Mouse (Mus musculus): ENCODE results near the gene Foxm1. TPM values are rescaled to one million over a fixed set of nuclear protein-coding genes. Genes with fewer than 3 reads are reported as not detected.

Gene Foxm1
- polyA plus RNA-seq, 1 experiment, result 38.3 TPM

DNA sequence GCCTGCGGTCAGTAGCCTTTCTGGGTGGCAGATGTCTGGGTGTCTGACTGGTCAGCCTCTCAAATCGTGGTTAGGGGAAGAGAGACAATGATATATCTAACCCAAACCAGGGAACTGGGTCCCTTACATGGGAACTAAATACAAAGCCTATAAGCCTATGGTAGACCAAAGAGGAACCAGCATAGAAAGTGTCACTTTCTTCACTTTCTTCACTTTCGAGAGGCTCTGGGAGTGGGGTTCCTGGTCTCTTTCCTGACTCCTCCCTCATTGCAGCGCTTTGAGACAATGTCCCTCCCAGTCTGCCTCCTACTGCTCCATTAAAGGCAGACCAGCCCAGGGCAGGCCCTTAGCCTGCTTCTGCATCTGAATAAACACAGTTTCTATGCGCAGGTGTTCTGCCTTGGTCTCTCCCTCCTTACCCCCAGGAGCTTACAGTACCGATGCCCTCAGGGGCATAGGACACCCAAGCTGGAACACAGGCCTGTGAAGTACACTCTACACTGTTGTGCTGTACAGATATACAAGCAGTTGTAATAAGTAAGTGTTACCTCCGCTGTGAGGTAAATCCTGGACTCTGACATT is 45.9 kb downstream of the Foxm1 start:
- no peak for TF ChIP-seq POLR2A (IDR thresholded peaks at IDR 0.05; ENCODE audit: borderline replicate concordance, extremely low read depth, insufficient read depth, insufficient read length, poor library complexity, severe bottlenecking)
- no peak for DNase-seq (ENCODE audit: low read depth)

DNA sequence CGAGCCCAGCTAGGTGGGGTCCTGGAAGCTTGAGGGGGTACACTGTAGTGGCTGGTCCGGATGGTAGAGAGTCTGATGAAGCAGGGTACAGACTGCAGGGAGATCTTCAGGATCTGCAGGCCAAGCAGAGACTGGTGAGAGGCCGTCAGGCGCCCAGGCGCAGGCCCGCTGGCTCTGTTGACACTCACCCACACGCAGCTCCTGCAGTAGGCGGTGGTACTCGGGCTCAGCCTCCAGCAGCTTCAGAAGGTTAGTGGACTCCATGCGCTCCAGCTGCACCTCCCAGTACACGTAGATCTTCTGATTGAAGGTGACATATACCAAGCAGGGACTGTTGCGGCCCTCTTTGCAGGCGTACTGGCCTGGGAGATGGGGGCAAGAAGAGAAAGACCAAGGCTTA is 47.5 kb downstream of the Foxm1 start:
- TF ChIP-seq POLR2A (IDR thresholded peaks at IDR 0.05; ENCODE audit: borderline replicate concordance, extremely low read depth, insufficient read depth, insufficient read length, poor library complexity, severe bottlenecking), result no peak
- no peak for TF ChIP-seq CTCF (IDR thresholded peaks at IDR 0.05; ENCODE audit: borderline replicate concordance, extremely low read depth, insufficient read depth, insufficient read length)
- DNase-seq (ENCODE audit: low read depth), result no peak

DNA sequence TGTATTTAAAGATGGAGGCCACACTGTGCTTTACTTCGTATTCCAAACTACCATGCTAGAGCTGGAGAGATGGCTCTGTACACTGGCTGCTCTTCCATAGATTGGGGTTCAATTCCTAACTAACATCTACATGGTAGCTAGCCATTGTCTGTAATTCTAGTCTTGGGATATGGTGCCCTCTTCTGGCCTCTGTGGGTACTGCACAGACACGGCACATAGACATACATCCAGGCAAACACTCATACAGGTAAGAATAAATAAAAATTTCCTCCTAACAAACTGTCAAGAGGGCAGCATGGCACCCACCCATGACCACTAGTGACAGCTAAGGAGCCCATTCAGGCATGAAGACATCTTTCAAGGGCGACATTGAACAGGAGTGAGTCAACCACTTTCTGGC is 48.3 kb downstream of the Foxm1 start:
- TF ChIP-seq CTCF (IDR thresholded peaks at IDR 0.05; ENCODE audit: borderline replicate concordance, extremely low read depth, insufficient read depth, insufficient read length) (peak; percentile 79; the same call in 1 of the 2 replicates), POLR2A (IDR thresholded peaks at IDR 0.05; ENCODE audit: borderline replicate concordance, extremely low read depth, insufficient read depth, insufficient read length, poor library complexity, severe bottlenecking) (no peak)
- peak; percentile 81 for DNase-seq (ENCODE audit: low read depth)

DNA sequence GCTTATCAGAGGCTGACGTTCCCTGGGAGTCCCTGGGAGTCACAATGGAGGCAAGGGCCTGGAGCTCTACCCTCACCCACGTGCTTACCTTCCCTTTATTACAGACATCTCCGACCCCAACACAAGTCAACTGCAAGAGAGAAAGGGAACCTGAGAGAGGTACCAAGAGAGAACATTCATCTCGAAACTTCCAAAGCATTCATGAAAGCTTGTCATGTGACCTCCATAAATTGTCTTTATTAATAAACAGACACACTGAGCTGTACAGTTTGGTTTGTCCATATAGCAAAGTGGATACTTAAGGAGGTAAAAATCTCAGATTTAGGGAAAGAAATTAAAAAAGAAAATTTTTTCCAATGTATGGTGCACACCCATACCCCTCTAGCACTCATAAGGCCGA is 53.4 kb downstream of the Foxm1 start:
- DNase-seq (ENCODE audit: low read depth), result no peak
- TF ChIP-seq POLR2A (IDR thresholded peaks at IDR 0.05; ENCODE audit: borderline replicate concordance, extremely low read depth, insufficient read depth, insufficient read length, poor library complexity, severe bottlenecking) (no peak), CTCF (IDR thresholded peaks at IDR 0.05; ENCODE audit: borderline replicate concordance, extremely low read depth, insufficient read depth, insufficient read length) (no peak)

DNA sequence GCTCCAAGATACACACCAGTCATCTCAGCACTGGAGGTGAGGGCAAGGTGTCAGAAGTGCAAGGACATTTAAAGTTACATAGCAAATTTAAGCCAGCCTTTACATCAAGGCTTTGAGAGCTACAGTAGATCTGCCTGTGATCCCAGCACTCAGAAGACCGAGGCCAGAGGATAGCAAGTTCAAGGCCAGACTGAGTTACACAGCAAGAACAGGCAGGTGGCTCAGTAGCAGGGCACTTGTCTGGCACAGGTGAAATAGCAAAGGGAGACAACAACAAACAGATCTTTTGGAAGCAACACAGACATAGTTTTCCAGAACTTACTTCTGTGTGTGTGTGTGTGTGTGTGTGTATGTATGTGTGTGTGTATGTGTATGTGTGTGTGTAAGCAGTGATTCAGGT is 55.3 kb downstream of the Foxm1 start:
- TF ChIP-seq POLR2A (IDR thresholded peaks at IDR 0.05; ENCODE audit: borderline replicate concordance, extremely low read depth, insufficient read depth, insufficient read length, poor library complexity, severe bottlenecking) (no peak), CTCF (IDR thresholded peaks at IDR 0.05; ENCODE audit: borderline replicate concordance, extremely low read depth, insufficient read depth, insufficient read length) (no peak)
- no peak for DNase-seq (ENCODE audit: low read depth)

DNA sequence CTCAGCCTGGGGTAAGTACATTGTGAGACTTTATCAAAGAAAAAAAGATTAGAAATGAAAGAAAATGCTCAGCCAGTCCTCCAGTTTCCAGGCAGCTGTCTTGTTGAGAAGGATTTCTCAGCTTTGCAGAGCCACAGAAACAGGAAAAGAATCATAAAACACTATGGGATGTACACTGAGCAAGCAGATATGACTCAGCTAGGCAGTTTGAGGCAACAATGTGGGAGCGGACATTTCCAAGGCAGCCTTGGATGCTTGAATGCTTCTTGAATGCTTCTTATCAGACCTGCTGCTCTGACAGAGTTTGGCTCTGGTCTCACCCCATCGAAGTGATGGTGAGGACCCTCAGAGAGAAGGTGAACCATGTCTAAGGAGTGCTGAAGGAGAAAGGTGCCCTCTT is 58.3 kb downstream of the Foxm1 start:
- no peak for DNase-seq (ENCODE audit: low read depth)
- no peak for TF ChIP-seq CTCF (IDR thresholded peaks at IDR 0.05; ENCODE audit: borderline replicate concordance, extremely low read depth, insufficient read depth, insufficient read length)
- no peak for TF ChIP-seq POLR2A (IDR thresholded peaks at IDR 0.05; ENCODE audit: borderline replicate concordance, extremely low read depth, insufficient read depth, insufficient read length, poor library complexity, severe bottlenecking)

DNA sequence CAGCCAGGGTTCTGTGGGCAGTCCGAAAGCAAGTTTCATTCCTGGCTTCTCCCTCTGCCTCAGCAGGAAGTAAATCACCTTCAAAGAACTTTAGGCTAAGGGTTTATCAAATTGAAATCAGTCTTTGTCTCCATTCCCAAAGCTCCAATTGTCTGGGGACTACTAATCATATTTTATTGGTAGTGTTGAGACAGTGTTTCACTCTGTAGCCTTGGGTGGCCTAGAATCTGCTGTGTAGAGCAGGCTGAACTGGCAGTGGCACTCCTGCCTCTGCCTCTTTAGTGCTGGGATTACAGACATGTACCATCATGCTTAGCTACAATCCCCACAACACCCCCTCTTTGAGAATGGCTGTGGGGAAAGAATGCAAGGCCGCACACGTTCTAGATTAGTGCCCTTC is 58.7 kb downstream of the Foxm1 start:
- no peak for TF ChIP-seq POLR2A (IDR thresholded peaks at IDR 0.05; ENCODE audit: borderline replicate concordance, extremely low read depth, insufficient read depth, insufficient read length, poor library complexity, severe bottlenecking)
- TF ChIP-seq CTCF (IDR thresholded peaks at IDR 0.05; ENCODE audit: borderline replicate concordance, extremely low read depth, insufficient read depth, insufficient read length), result no peak
- no peak for DNase-seq (ENCODE audit: low read depth)

DNA sequence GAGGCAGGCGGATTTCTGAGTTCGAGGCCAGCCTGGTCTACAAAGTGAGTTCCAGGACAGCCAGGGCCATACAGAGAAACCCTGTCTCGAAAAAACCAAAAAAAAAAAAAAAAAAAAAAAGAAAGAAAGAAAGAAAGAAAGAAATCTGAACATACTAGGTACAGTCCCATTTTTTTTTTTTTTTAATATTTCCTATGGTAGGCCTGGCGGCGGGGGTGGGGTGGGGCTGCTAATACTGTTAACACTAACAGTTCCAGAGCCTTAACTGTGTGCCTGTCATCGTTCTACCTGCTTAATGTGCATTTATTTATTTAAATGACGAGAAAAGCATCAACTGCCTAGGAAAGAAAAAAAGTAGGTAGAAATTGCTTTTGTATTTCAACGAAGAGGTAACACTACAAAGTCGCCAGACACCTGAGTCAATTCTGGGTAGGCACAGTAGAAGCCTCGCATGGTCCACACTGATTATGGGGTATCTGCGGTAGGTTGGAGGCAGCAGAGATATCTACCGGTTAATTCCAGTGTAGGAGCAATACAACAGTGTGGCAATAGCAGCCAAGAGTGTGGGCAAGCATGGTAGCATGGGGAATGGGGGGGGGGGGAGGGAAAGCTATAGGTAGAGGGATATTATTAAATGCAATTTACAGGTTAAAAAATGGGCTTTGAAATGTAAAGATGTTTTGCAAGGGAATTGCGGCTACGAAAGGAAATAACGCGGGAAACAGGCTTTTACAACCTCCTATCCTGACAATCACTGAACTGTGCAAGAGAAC is 60.9 kb downstream of the Foxm1 start:
- peak; percentile 49 for DNase-seq (ENCODE audit: low read depth)
- no peak for TF ChIP-seq POLR2A (IDR thresholded peaks at IDR 0.05; ENCODE audit: borderline replicate concordance, extremely low read depth, insufficient read depth, insufficient read length, poor library complexity, severe bottlenecking)
- TF ChIP-seq CTCF (IDR thresholded peaks at IDR 0.05; ENCODE audit: borderline replicate concordance, extremely low read depth, insufficient read depth, insufficient read length), result no peak

DNA sequence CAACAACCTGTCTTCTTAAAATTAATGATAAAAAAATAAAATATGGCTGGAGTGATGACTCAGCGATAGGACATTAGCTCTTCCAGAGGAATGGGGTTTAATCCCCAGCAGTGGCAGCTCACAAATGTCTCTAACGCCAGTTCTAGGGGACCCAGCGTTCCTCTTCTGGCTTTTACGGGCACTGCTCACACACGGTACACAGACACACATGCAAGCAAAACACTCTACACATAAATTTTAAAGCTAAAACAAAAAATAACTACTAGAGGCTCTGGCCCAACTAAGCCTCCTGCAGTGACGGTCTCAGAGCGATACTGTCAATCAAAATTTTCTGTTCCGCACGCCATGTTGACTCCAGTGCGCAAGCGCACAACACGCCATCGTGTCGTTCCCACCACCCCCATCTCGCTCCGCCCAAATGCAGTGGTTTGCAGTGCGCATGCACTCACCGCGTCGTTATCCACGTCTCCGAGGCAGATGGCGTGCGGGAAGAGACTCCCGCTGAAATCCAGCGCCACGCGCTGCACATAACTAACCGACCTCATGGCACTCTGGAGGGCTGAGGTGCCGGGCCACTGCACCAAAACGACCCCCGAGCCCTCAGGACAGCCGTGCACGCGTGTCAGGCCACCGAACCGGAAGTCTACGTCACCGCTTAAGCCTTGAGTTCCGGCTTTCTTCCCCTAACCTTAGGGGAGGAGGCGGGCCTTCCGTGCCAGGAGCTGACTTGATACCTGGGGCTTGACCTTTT is 61.7 kb downstream of the Foxm1 start, which contains the start of gene Itfg2:
Gene Itfg2 (minus strand): TSS at position 663 of the 751 bp plus-strand sequence.
- peak; percentile 98 for DNase-seq (ENCODE audit: low read depth)
- no peak for TF ChIP-seq CTCF (IDR thresholded peaks at IDR 0.05; ENCODE audit: borderline replicate concordance, extremely low read depth, insufficient read depth, insufficient read length)
- peak; percentile 39; the same call in 1 of the 2 replicates for TF ChIP-seq POLR2A (IDR thresholded peaks at IDR 0.05; ENCODE audit: borderline replicate concordance, extremely low read depth, insufficient read depth, insufficient read length, poor library complexity, severe bottlenecking)

DNA sequence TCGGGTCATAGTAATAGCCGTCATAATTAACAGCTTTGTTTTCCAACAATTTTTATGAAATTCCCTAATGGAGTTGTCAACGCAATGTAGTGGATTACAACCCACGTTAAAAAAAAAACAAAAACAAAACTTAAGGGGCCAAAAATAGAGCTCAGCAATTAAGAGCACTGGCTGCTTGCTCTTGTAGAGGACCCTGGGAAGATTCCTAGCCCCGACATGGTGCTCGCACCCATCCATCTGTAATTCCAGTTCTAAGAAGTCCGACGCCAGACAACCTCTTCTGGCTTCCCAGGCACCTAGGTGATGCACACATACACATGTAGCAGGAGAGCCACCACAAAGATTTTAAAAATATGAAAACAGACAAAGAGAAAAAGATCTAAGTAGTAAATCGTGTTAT is 62.3 kb downstream of the Foxm1 start:
- DNase-seq (ENCODE audit: low read depth), result no peak
- TF ChIP-seq POLR2A (IDR thresholded peaks at IDR 0.05; ENCODE audit: borderline replicate concordance, extremely low read depth, insufficient read depth, insufficient read length, poor library complexity, severe bottlenecking), result no peak
- no peak for TF ChIP-seq CTCF (IDR thresholded peaks at IDR 0.05; ENCODE audit: borderline replicate concordance, extremely low read depth, insufficient read depth, insufficient read length)

Other genes starting within 250 kb of the Foxm1 start
- gene Tspan9, start 219.4 kb upstream of the Foxm1 start, polyA plus RNA-seq (2012; rRNA removed), result 41.8 and 49.7 TPM in 2 replicates
- gene Tead4, start 62.1 kb upstream of the Foxm1 start, polyA plus RNA-seq (2012; rRNA removed), result 0.28 and 0.81 TPM in 2 replicates
- gene Tulp3, start 7.1 kb upstream of the Foxm1 start, polyA plus RNA-seq (2012; rRNA removed), result 38.4 and 39.0 TPM in 2 replicates
- gene Rhno1, start 56 bp upstream of the Foxm1 start, polyA plus RNA-seq (2012; rRNA removed), result 35.0 and 43.8 TPM in 2 replicates
- 1.1 and 1.2 TPM in 2 replicates for gene Tex52, start 12.5 kb downstream of the Foxm1 start, polyA plus RNA-seq (2012; rRNA removed)
- not detected in 2 replicates for gene Gm44596, start 12.5 kb downstream of the Foxm1 start, polyA plus RNA-seq (2012; rRNA removed)
- 5.9 and 6.8 TPM in 2 replicates for gene Nrip2, start 36.3 kb downstream of the Foxm1 start, polyA plus RNA-seq (2012; rRNA removed)
- gene Itfg2, start 62.0 kb downstream of the Foxm1 start, polyA plus RNA-seq (2012; rRNA removed), result 36.1 and 42.2 TPM in 2 replicates
- gene Fkbp4, start 75.7 kb downstream of the Foxm1 start, polyA plus RNA-seq (2012; rRNA removed), result 249 and 252 TPM in 2 replicates
- gene Pzp, start 163.8 kb downstream of the Foxm1 start, polyA plus RNA-seq (2012; rRNA removed), result 0.12 TPM in 1 of 2 replicates, not detected in the other
- 0.83 and 1.2 TPM in 2 replicates for gene A2ml1, start 218.6 kb downstream of the Foxm1 start, polyA plus RNA-seq (2012; rRNA removed)

Data from brain, embryonic 14.5 days (tissue).